7 mouse cellular contexts compared by ENCODE assay signal in genomic region chr5:124111077-124111741, GRCm38 (mm10). TPM values are rescaled to one million over a fixed set of nuclear protein-coding genes. Genes with fewer than 3 reads are reported as not detected.
A peak's percentile ranks its signal among the peaks of the same experiment; 100 is the strongest.
DNase-seq lines count a peak whose midpoint lies in the region; ATAC-seq lines count a peak whose summit lies in the region.

No protein-coding gene starts in this region.

- peak; percentile 32; the same call in 1 of the 2 replicates for ATAC-seq in hindbrain, embryonic 13.5 days (ENCODE audit: low FRiP score)
- no peak for ATAC-seq in liver, embryonic 12.5 days

- H3K4me3 ChIP-seq in embryonic facial prominence, embryonic 10.5 days: peak overlapping the region; percentile 94
- peak overlapping the region; percentile 87 for H3K4me3 ChIP-seq in hindbrain, embryonic 13.5 days
- H3K4me3 ChIP-seq in liver, embryonic 12.5 days: peak overlapping the region; percentile 96

- peaks cover 7% of the 10 kb centered on the region; the same call in 1 of the 2 replicates for H3K36me3 ChIP-seq in embryonic facial prominence, embryonic 10.5 days (replicated peaks)
- peaks cover 11% of the 10 kb centered on the region for H3K36me3 ChIP-seq in hindbrain, embryonic 13.5 days
- H3K36me3 ChIP-seq in liver, embryonic 12.5 days: peaks cover 11% of the 10 kb centered on the region

- H3K27me3 ChIP-seq in embryonic facial prominence, embryonic 10.5 days (replicated peaks; ENCODE audit: low read depth, poor library complexity, severe bottlenecking): no peaks in the 10 kb centered on the region
- no peaks in the 10 kb centered on the region for H3K27me3 ChIP-seq in hindbrain, embryonic 13.5 days
- H3K27me3 ChIP-seq in liver, embryonic 12.5 days (replicated peaks): no peaks in the 10 kb centered on the region

- H3K4me2 ChIP-seq in hindbrain, embryonic 13.5 days: peak overlapping the region; percentile 91
- peak overlapping the region; percentile 96 for H3K4me2 ChIP-seq in liver, embryonic 12.5 days

- H3K4me1 ChIP-seq in embryonic facial prominence, embryonic 10.5 days: peaks cover 32% of the 10 kb centered on the region
- H3K4me1 ChIP-seq in hindbrain, embryonic 13.5 days (replicated peaks): peaks cover 39% of the 10 kb centered on the region
- peaks cover 42% of the 10 kb centered on the region for H3K4me1 ChIP-seq in liver, embryonic 12.5 days

- H3K9ac ChIP-seq in hindbrain, embryonic 13.5 days: peak overlapping the region; percentile 85
- peak overlapping the region; percentile 85 for H3K9ac ChIP-seq in liver, embryonic 12.5 days

- peak overlapping the region; percentile 92 for H3K27ac ChIP-seq in embryonic facial prominence, embryonic 10.5 days (replicated peaks)
- H3K27ac ChIP-seq in hindbrain, embryonic 13.5 days: peak overlapping the region; percentile 96
- H3K27ac ChIP-seq in liver, embryonic 12.5 days: peak overlapping the region; percentile 90

- peak; percentile 64 to 69 for DNase-seq in CD8-positive naive resting alpha-beta T cell, adult 2 months (ENCODE audit: low read depth in 2 of 2, low spot score in 2 of 2)
- peak; percentile 62 for DNase-seq in MN1 (ENCODE audit: low spot score)
- peak; percentile 62 for DNase-seq in embryonic facial prominence, embryonic 10.5 days (ENCODE audit: low spot score)
- DNase-seq in natural killer cell, adult 2 months (ENCODE audit: low spot score in 2 of 2): peak; percentile 55 to 70
- peak; percentile 10 for DNase-seq in yolk sac, embryonic 10.5 days (ENCODE audit: low spot score)

- 27% methylated on average over 17 of the region's 17 CpGs for WGBS in embryonic facial prominence, embryonic 10.5 days
- WGBS in hindbrain, embryonic 13.5 days: 24% methylated on average over 17 of the region's 17 CpGs
- WGBS in liver, embryonic 12.5 days (ENCODE audit: insufficient replicate concordance): 24% methylated on average over 17 of the region's 17 CpGs

- H3K9me3 ChIP-seq in embryonic facial prominence, embryonic 10.5 days: no peaks in the 10 kb centered on the region
- H3K9me3 ChIP-seq in hindbrain, embryonic 13.5 days: no peaks in the 10 kb centered on the region
- H3K9me3 ChIP-seq in liver, embryonic 12.5 days (replicated peaks): no peaks in the 10 kb centered on the region

RNA-seq across cellular contexts. Expression of gene Ogfod2, which starts 0.9 kb away (rescaled TPM):
- polyA plus RNA-seq in embryonic facial prominence, embryonic 10.5 days (2016; fragmentation: Nextera tagmentation; extraction: Ambion mirVana): 16.0 and 16.3 TPM in 2 replicates
- polyA plus RNA-seq in hindbrain, embryonic 13.5 days (2015; fragmentation: Nextera tagmentation; extraction: Ambion mirVana): 29.4 and 34.0 TPM in 2 replicates
- polyA plus RNA-seq in liver, embryonic 12.5 days (2016; fragmentation: Nextera tagmentation; extraction: Ambion mirVana): 19.1 and 20.2 TPM in 2 replicates

RNA-seq across cellular contexts. Expression of gene Arl6ip4, which starts 4.7 kb away (rescaled TPM):
- polyA plus RNA-seq in embryonic facial prominence, embryonic 10.5 days (2016; fragmentation: Nextera tagmentation; extraction: Ambion mirVana): 134 and 137 TPM in 2 replicates
- 71.7 and 75.1 TPM in 2 replicates for polyA plus RNA-seq in hindbrain, embryonic 13.5 days (2015; fragmentation: Nextera tagmentation; extraction: Ambion mirVana)
- 94.1 and 100 TPM in 2 replicates for polyA plus RNA-seq in liver, embryonic 12.5 days (2016; fragmentation: Nextera tagmentation; extraction: Ambion mirVana)

RNA-seq across cellular contexts. Expression of gene Abcb9, which starts 15.6 kb away (rescaled TPM):
- polyA plus RNA-seq in embryonic facial prominence, embryonic 10.5 days (2016; fragmentation: Nextera tagmentation; extraction: Ambion mirVana): 0.34 and 0.76 TPM in 2 replicates
- polyA plus RNA-seq in hindbrain, embryonic 13.5 days (2015; fragmentation: Nextera tagmentation; extraction: Ambion mirVana): 7.1 and 8.3 TPM in 2 replicates
- polyA plus RNA-seq in liver, embryonic 12.5 days (2016; fragmentation: Nextera tagmentation; extraction: Ambion mirVana): 5.0 and 5.6 TPM in 2 replicates

Comparison
In these comparisons a context has a peak if more than half of its experiments do, and no peak if none do; other contexts are left out.
1. DNase-seq: peak in every context shown above with its lines; median percentile 66 in CD8-positive naive resting alpha-beta T cell, adult 2 months; 62 in natural killer cell, adult 2 months; 62 in MN1; 62 in embryonic facial prominence, embryonic 10.5 days; 10 in yolk sac, embryonic 10.5 days.